Mouse (Mus musculus) lung, adult 2 months (tissue): ENCODE measurements at regions not wholly inside any gene's neighbourhood (a gene's known extent, or its start where the extent isn't known, plus 50 kb on each side); places are given as distances from the start of the nearest gene placed in this dataset.

ENCODE experiments used
- CTCF ChIP-seq: fragments of 200-500 bp; IDR thresholded peaks from 2 replicates; pipeline ENCODE4 v1.5.1; 2011; ENCODE audit warnings: mild to moderate bottlenecking, low read length, control low read depth; ENCODE audit not compliant: insufficient read depth
- POLR2A ChIP-seq: fragments of 200-500 bp; IDR thresholded peaks from 2 replicates; pipeline ENCODE4 v1.6.1; 2011; ENCODE audit warnings: low read depth, mild to moderate bottlenecking, control low read depth, low read length, borderline replicate concordance; ENCODE audit errors: extremely low read depth

GRCm38 (mm10) chr1:107728113-107728839 is 138.5 kb downstream of the Serpinb8 start:
- no peak for TF ChIP-seq POLR2A
- TF ChIP-seq CTCF: no peak
